Mouse (Mus musculus) spleen, adult 2 months (tissue): Measurements from ENCODE around the gene Pitpnb. TPM values are rescaled to one million over a fixed set of nuclear protein-coding genes. Genes with fewer than 3 reads are reported as not detected.

ENCODE experiments used
- DNase-seq, 2 experiments: peaks; one replicate each; pipeline versions ENCODE4 v3.0.0 to v3.0.0-alpha.2; 2012 to 2021; ENCODE audit warnings: low spot score in 2 of 2, low read depth in 1 of 2
- H3K27ac ChIP-seq: fragments of 200-500 bp; 2 replicates; pipeline ENCODE4 v1.5.1; 2012; ENCODE audit warnings: low read length, inconsistent platforms; ENCODE audit not compliant: insufficient read depth
- H3K27me3 ChIP-seq: fragments of 200-500 bp; 2 replicates; pipeline ENCODE4 v1.6.1; 2012; ENCODE audit warnings: mild to moderate bottlenecking, moderate library complexity, low read length, inconsistent platforms; ENCODE audit not compliant: control insufficient read depth, insufficient read depth
- H3K36me3 ChIP-seq: fragments of 200-500 bp; 2 replicates; pipeline ENCODE4 v1.6.1; 2012; ENCODE audit warnings: mild to moderate bottlenecking, low read length, inconsistent platforms; ENCODE audit not compliant: control insufficient read depth, insufficient read depth
- H3K4me1 ChIP-seq: fragments of 200-500 bp; 2 replicates; pipeline ENCODE4 v1.6.1; 2011; ENCODE audit warnings: inconsistent platforms; ENCODE audit not compliant: control insufficient read depth, insufficient read depth, insufficient read length
- H3K4me3 ChIP-seq: fragments of 200-500 bp; 2 replicates; pipeline ENCODE4 v1.5.1; 2011; ENCODE audit warnings: mild to moderate bottlenecking, inconsistent platforms; ENCODE audit not compliant: insufficient read depth, insufficient read length; ENCODE audit errors: extremely low read depth
- CTCF ChIP-seq: fragments of 200-500 bp; IDR thresholded peaks from 2 replicates; pipeline ENCODE4 v1.5.1; 2011; ENCODE audit warnings: mild to moderate bottlenecking, inconsistent platforms; ENCODE audit not compliant: insufficient read depth, insufficient read length, insufficient replicate concordance; ENCODE audit errors: extremely low read depth
- POLR2A ChIP-seq: fragments of 200-500 bp; IDR thresholded peaks from 2 replicates; pipeline ENCODE4 v1.6.1; 2011; ENCODE audit warnings: low read depth, low read length, inconsistent platforms
- WGBS: fragments of 180-500 bp; shearing (Covaris S2); methylation state at CpG from one replicate; pipeline ENCODE4 v1.1.7; 2018; 5-methylcytosine and 5-hydroxymethylcytosine counted together
- polyA plus RNA-seq: library from polyadenylated mRNA; depleted of rRNA; stranded (reverse); fragments of >200 nt; gene quantifications from 2 replicates; pipeline ENCODE4 v1.2.3, GENCODE M21; 2012

Gene Pitpnb
- polyA plus RNA-seq, 1 experiment, result 25.5 TPM

GRCm38 (mm10) chr5:111404721-111405120, 74.2 kb downstream of the Pitpnb start:
- H3K27me3 ChIP-seq, result no peaks in the 10 kb centered on the region
- TF ChIP-seq POLR2A (no peak), CTCF (no peak)
- WGBS, result 86% methylated on average over 6 of the region's 6 CpGs
- H3K4me3 ChIP-seq, result no peak overlapping the region
- H3K27ac ChIP-seq, result no peak overlapping the region
- DNase-seq, result no peak
- no peaks in the 10 kb centered on the region for H3K36me3 ChIP-seq
- no peaks in the 10 kb centered on the region for H3K4me1 ChIP-seq

- H3K27ac ChIP-seq, result no peak overlapping the region
- no peak for DNase-seq
- 77% methylated on average over 14 of the region's 14 CpGs for WGBS
These were observed 78.0 kb downstream of the Pitpnb start for GRCm38 (mm10) chr5:111408470-111409105.

GRCm38 (mm10) chr5:111409412-111410044, 79.0 kb downstream of the Pitpnb start:
- Histone ChIP-seq H3K4me3 (no peak overlapping the region), H3K27ac (no peak overlapping the region), H3K4me1 (no peaks in the 10 kb centered on the region), H3K36me3 (no peaks in the 10 kb centered on the region), H3K27me3 (no peaks in the 10 kb centered on the region)
- TF ChIP-seq POLR2A, result no peak
- no peak for TF ChIP-seq CTCF
- 7% methylated on average over 1 of the region's 1 CpGs for WGBS
- DNase-seq, result no peak

More at GRCm38 (mm10) chr5:111408470-111409105, 78.0 kb downstream of the Pitpnb start:
- Histone ChIP-seq H3K36me3 (no peaks in the 10 kb centered on the region), H3K27me3 (no peaks in the 10 kb centered on the region), H3K4me3 (no peak overlapping the region), H3K4me1 (no peaks in the 10 kb centered on the region)
- TF ChIP-seq CTCF (no peak), POLR2A (no peak)

GRCm38 (mm10) chr5:111410665-111411064, 80.1 kb downstream of the Pitpnb start:
- WGBS, result 79% methylated on average over 3 of the region's 3 CpGs
- Histone ChIP-seq H3K27me3 (peaks cover 2% of the 10 kb centered on the region), H3K27ac (no peak overlapping the region), H3K4me1 (no peaks in the 10 kb centered on the region), H3K4me3 (no peak overlapping the region), H3K36me3 (no peaks in the 10 kb centered on the region)
- no peak for TF ChIP-seq CTCF
- TF ChIP-seq POLR2A, result no peak
- no peak for DNase-seq

GRCm38 (mm10) chr5:111414192-111414591, 83.6 kb downstream of the Pitpnb start:
- WGBS, result 1% methylated on average over 5 of the region's 5 CpGs
- Histone ChIP-seq H3K36me3 (no peaks in the 10 kb centered on the region), H3K27ac (no peak overlapping the region), H3K27me3 (peaks cover 27% of the 10 kb centered on the region), H3K4me3 (no peak overlapping the region), H3K4me1 (peaks cover 13% of the 10 kb centered on the region; the same call in 1 of the 2 replicates)
- DNase-seq, result peak; percentile 25 to 63
- TF ChIP-seq POLR2A (no peak), CTCF (peak; percentile 61; the same call in 1 of the 2 replicates)

GRCm38 (mm10) chr5:111414770-111415249, 84.2 kb downstream of the Pitpnb start:
- no peaks in the 10 kb centered on the region for H3K36me3 ChIP-seq
- TF ChIP-seq POLR2A, result no peak
- no peak for TF ChIP-seq CTCF

More at GRCm38 (mm10) chr5:111414770-111415249, 84.2 kb downstream of the Pitpnb start:
- Histone ChIP-seq H3K27me3 (peaks cover 28% of the 10 kb centered on the region), H3K27ac (no peak overlapping the region), H3K4me1 (peaks cover 13% of the 10 kb centered on the region; the same call in 1 of the 2 replicates), H3K4me3 (no peak overlapping the region)
- DNase-seq, result no peak
- 66% methylated on average over 4 of the region's 4 CpGs for WGBS
